Mouse (Mus musculus) heart, postnatal 0 days (tissue): ENCODE results near the gene Elfn2.

Experiments
- CTCF ChIP-seq: IDR thresholded peaks from 2 replicates; pipeline ENCODE4 v1.5.1; 2016; ENCODE audit warnings: antibody characterized with exemption, control low read depth, low read depth
- EP300 ChIP-seq: IDR thresholded peaks from 2 replicates; pipeline ENCODE4 v1.6.1; 2016; ENCODE audit warnings: antibody characterized with exemption, low read depth

- TF ChIP-seq CTCF, result no peak
- no peak for TF ChIP-seq EP300
Observed at GRCm38 (mm10) chr15:78763704-78764103, 45.1 kb upstream of the Elfn2 start.
